Mouse (Mus musculus): Measurements from ENCODE around the gene Ano4. TPM values are rescaled to one million over a fixed set of nuclear protein-coding genes. Genes with fewer than 3 reads are reported as not detected.

Ano4 gene
- polyA plus RNA-seq, 1 experiment from 2014 or later: 7.5 TPM

Other genes with a start within 250 kb of the Ano4 start
- gene Gas2l3, start 99.2 kb upstream of the Ano4 start, polyA plus RNA-seq (2014; fragmentation: Nextera tagmentation; extraction: Ambion mirVana): 15.3 and 17.6 TPM in 2 replicates
- gene Nr1h4, start 188.8 kb upstream of the Ano4 start, polyA plus RNA-seq (2014; fragmentation: Nextera tagmentation; extraction: Ambion mirVana): 0.97 and 1.1 TPM in 2 replicates

Measured in heart, embryonic 11.5 days (tissue).